Mouse (Mus musculus) G1E (cell line): ENCODE data around the gene Dmgdh. TPM values are rescaled to one million over a fixed set of nuclear protein-coding genes. Genes with fewer than 3 reads are reported as not detected.

Source experiments
- ATAC-seq: 2 replicates; pipeline ENCODE4 v1.8.0; 2016; ENCODE audit warnings: mild to moderate bottlenecking; ENCODE audit not compliant: insufficient number of reproducible peaks, poor library complexity, low FRiP score, severe bottlenecking; ENCODE audit errors: extremely low read depth
- DNase-seq: peaks from one replicate; pipeline ENCODE4 v3.0.0; 2012; ENCODE audit warnings: low spot score
- H3K27me3 ChIP-seq: 2 replicates; pipeline ENCODE4 v1.6.1; 2012; ENCODE audit warnings: mild to moderate bottlenecking, low read length, inconsistent platforms; ENCODE audit not compliant: insufficient read depth
- H3K36me3 ChIP-seq: replicated peaks from 2 replicates; pipeline ENCODE3; 2012; ENCODE audit warnings: mild to moderate bottlenecking, inconsistent platforms
- H3K4me1 ChIP-seq: 2 replicates; pipeline ENCODE4 v1.6.1; 2012; ENCODE audit warnings: low read depth, low read length, inconsistent platforms, mixed read lengths; ENCODE audit not compliant: insufficient read depth
- H3K4me3 ChIP-seq: 2 replicates; pipeline ENCODE4 v1.5.1; 2012; ENCODE audit warnings: low read depth, mild to moderate bottlenecking, inconsistent platforms, low read length, moderate library complexity, mixed read lengths
- H3K9me3 ChIP-seq: replicated peaks from 2 replicates; pipeline ENCODE4 v1.6.1; 2012; ENCODE audit warnings: inconsistent platforms
- CTCF ChIP-seq: IDR thresholded peaks from 2 replicates; pipeline ENCODE4 v1.5.1; 2012; ENCODE audit warnings: low read depth, low read length, inconsistent platforms, mixed read lengths
- GATA1 ChIP-seq: IDR thresholded peaks from 2 replicates; pipeline ENCODE4 v1.6.1; 2012; ENCODE audit warnings: borderline replicate concordance, low read length, inconsistent platforms, mixed read lengths
- GATA2 ChIP-seq: IDR thresholded peaks from 2 replicates; pipeline ENCODE4 v1.6.1; 2012; ENCODE audit warnings: low read depth, low read length, inconsistent platforms, borderline replicate concordance
- POLR2AphosphoS5 ChIP-seq: IDR thresholded peaks from 2 replicates; pipeline ENCODE4 v1.6.1; 2012; ENCODE audit warnings: low read depth, low read length, inconsistent platforms; ENCODE audit not compliant: insufficient replicate concordance
- TAL1 ChIP-seq: conservative IDR thresholded peaks from 2 replicates; pipeline ENCODE4 v1.6.1; 2012; ENCODE audit warnings: low read depth, low read length, inconsistent platforms, mixed read lengths
- polyA plus RNA-seq: library from polyadenylated mRNA; stranded (reverse); fragments of >175 nt; gene quantifications from 2 replicates; pipeline ENCODE4 v1.2.3, GENCODE M21; 2012
- total RNA-seq, 2 experiments: library from RNA; stranded (forward) in 1 of 2; stranded (reverse) in 1 of 2; fragments of 200-1000 nt in 1 of 2; fragments of >200 nt in 1 of 2; fragmentation: Nextera tagmentation in 1 of 2; gene quantifications; 2 replicates each; pipeline ENCODE4 v1.2.3; 2014 to 2017

The Dmgdh gene
- total and polyA plus RNA-seq, 3 experiments = 0.05 TPM; not detected in 2

DNA sequence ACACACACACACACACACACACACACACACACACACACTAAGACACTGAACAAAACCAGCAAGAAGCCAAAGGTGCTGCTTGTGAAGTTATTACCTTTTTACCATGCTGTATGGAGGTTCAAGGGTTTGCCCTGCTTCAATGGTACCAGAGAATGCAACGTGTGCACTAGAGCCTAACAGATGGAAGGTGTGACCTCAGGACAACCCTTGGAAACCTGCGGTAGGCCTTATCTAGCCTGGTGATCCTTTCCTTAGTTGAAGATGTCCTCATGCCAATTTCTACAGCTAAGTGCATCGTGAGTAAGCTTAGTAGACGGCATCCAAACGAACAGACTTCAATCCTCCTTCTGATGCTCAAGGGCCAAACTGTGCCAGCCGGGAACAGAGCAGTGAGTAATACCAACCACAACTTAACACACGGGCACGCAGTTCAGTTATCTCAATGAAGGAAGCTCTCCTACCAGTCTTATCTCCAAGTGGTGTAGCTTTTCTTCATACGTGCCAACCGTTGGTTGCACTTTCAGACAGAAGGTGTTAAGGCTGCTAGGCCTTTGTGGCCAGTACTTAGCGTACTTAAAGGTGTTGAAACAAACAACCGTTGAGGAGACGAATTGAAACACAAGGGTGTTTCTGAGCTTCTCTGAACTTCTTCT, 90.2 kb downstream of the Dmgdh start:
- Histone ChIP-seq H3K4me3 (no peak overlapping the region), H3K36me3 (no peaks in the 10 kb centered on the region), H3K4me1 (no peaks in the 10 kb centered on the region), H3K27me3 (no peaks in the 10 kb centered on the region), H3K9me3 (no peaks in the 10 kb centered on the region)
- TF ChIP-seq POLR2AphosphoS5 (no peak), CTCF (no peak), GATA1 (no peak), GATA2 (no peak), TAL1 (no peak)
- no peak for ATAC-seq
- no peak for DNase-seq

DNA sequence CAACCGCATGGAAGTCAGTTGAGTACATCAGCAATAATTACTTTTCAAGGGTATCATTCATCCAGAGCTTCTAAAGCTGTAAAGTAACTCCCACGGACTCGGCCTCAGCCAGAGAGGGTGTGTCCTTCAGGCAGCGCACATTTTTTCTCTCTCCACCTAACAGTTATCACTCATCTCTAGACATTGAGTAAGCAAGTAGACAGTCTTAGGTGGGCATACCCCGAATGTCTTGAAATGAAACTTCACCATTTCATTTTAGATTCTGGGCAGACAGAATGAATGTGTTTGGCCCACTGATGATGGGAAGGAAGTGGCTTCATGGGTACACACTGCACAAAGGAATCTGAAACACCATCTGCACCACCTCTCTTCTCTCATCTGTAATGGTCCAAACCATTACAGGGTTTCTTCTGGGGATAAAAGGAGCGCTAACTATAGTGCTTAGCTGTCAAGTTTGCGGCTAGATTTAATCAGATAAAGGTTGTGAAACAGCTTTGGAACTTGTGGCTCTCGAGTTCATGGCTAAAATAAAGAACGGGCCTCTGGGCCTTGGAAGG, 96.9 kb downstream of the Dmgdh start:
- ATAC-seq = no peak
- Histone ChIP-seq H3K36me3 (no peaks in the 10 kb centered on the region), H3K4me1 (no peaks in the 10 kb centered on the region), H3K9me3 (0 out of 2 replicates have a peak, but pooled peaks cover 2% of the 10 kb centered on the region), H3K4me3 (no peak overlapping the region), H3K27me3 (peaks cover 7% of the 10 kb centered on the region; the same call in 1 of the 2 replicates)
- DNase-seq = no peak
- TF ChIP-seq POLR2AphosphoS5 (no peak), GATA2 (no peak), CTCF (no peak), GATA1 (no peak), TAL1 (no peak)

DNA sequence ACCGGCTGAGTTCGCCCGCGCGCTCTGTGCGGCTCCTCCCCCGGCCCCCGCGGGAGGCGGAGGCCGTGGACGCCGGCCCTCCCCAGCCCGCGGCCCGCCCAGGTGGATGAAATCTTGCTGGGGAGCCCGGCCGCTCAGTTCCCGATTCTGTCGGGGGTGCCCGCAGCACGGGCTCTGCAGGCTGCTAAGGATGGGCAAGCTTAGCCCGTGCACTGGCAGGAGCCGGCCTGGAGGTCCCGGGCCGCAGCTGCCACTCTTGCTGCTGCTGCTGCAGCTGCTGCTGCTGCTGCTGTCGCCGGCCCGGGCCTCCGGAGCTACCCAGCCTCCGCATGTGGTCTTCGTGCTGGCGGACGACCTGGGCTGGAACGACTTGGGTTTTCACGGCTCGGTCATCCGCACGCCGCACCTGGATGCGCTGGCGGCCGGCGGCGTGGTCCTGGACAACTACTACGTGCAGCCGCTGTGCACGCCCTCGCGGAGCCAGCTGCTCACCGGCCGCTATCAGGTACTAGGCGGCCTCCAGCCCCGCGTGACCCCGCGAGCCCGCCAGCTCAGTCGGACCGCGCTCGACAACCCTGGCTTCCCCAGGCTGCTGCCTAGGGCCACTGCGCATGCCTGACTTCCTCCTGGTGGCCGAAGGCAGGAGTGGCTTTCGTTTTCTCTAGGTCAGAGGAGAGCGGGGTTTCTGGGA, 97.5 kb downstream of the Dmgdh start, which contains the start of gene Arsb:
TSS of gene Arsb (plus strand) at position 43 of the 691 bp plus-strand sequence.
- Histone ChIP-seq H3K36me3 (no peaks in the 10 kb centered on the region), H3K9me3 (0 out of 2 replicates have a peak, but pooled peaks cover 2% of the 10 kb centered on the region), H3K27me3 (peaks cover 7% of the 10 kb centered on the region; the same call in 1 of the 2 replicates), H3K4me1 (no peaks in the 10 kb centered on the region), H3K4me3 (no peak within 1 kb of the TSS)
- DNase-seq (no peak), ATAC-seq (no peak)
- TF ChIP-seq GATA1 (no peak), TAL1 (no peak), GATA2 (no peak), CTCF (no peak), POLR2AphosphoS5 (no peak)

DNA sequence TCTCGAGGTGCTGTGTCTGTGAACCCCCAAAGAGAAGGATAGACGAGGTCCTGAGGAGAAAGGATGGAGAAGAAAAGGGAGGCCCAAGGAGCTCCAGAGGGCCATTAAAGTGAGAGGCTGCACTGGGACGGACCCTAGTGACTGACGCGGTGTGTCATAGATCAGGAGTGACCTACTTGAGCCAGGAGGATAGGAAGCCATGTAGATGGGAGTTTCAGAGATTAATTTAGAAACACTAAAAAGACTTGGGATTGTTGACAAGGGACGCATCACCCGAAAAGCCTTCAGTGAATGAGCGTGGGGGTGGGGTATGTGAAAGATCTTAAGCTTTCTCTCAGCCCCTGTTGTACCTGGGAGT, 98.0 kb downstream of the Dmgdh start:
- Histone ChIP-seq H3K9me3 (0 out of 2 replicates have a peak, but pooled peaks cover 2% of the 10 kb centered on the region), H3K36me3 (no peaks in the 10 kb centered on the region), H3K4me3 (no peak overlapping the region), H3K27me3 (peaks cover 7% of the 10 kb centered on the region; the same call in 1 of the 2 replicates), H3K4me1 (no peaks in the 10 kb centered on the region)
- ATAC-seq (no peak), DNase-seq (no peak)
- TF ChIP-seq POLR2AphosphoS5 (no peak), GATA1 (no peak), TAL1 (no peak), GATA2 (no peak), CTCF (no peak)

DNA sequence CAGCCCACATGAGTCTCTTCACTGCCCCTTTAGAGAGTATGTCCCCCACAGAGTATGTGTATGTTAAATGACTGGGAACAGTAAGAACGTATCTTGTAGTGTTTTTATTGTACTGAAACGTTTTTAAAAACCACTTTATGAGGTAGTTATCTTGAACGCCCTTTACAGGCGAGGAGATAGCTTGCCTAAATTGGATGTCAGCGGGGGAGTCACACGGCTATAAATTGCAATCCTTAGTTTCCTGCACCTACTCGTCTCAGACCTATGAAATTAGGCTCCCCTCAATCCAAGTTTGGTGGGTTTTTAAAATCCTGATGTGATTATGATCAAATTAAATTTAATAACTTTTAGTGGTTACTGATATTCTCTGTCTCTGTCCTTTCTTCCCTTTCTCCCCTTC, 98.6 kb downstream of the Dmgdh start:
- Histone ChIP-seq H3K36me3 (no peaks in the 10 kb centered on the region), H3K4me1 (no peaks in the 10 kb centered on the region), H3K9me3 (0 out of 2 replicates have a peak, but pooled peaks cover 2% of the 10 kb centered on the region), H3K4me3 (no peak overlapping the region), H3K27me3 (peaks cover 7% of the 10 kb centered on the region; the same call in 1 of the 2 replicates)
- TF ChIP-seq POLR2AphosphoS5 = no peak
- no peak for TF ChIP-seq CTCF
- no peak for TF ChIP-seq GATA1
- no peak for TF ChIP-seq TAL1
- no peak for TF ChIP-seq GATA2
- ATAC-seq = no peak
- DNase-seq = no peak
